Mouse (Mus musculus): ENCODE measurements at regions not wholly inside any gene's neighbourhood (a gene's known extent, or its start where the extent isn't known, plus 50 kb on each side); places are given as distances from the start of the nearest gene placed in this dataset.

DNA sequence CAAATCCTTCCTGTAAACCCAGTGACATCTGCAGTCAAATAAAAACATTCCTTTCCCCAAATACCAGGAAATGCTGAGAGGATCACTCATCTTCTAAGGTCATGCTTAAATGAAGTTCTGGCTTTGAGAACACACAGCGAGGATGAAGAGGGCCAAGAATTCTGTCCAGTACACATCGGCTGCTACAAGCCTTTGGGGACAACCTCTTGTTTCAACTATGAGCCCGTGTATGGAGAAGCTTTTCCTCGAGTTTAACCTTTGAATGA, 334.9 kb upstream of the Ddhd1 start:
- TF ChIP-seq CTCF (IDR thresholded peaks at IDR 0.05; ENCODE audit: low read depth, low read length) (no peak), POLR2AphosphoS5 (IDR thresholded peaks at IDR 0.05; ENCODE audit: insufficient replicate concordance, low read depth, low read length) (no peak)

All from G1E (cell line).